Mouse (Mus musculus) midbrain, embryonic 13.5 days (tissue): ENCODE data around the gene Eif2ak2. TPM values are rescaled to one million over a fixed set of nuclear protein-coding genes. Genes with fewer than 3 reads are reported as not detected.
A peak's percentile ranks its signal among the peaks of the same experiment; 100 is the strongest.

Experiments used
- ATAC-seq: fragments of 200-750 bp; cut with Nextera tagmentation; 2 replicates; pipeline ENCODE4 v1.8.0; 2017; ENCODE audit warnings: mild to moderate bottlenecking, moderate TSS enrichment, moderate library complexity
- H3K27ac ChIP-seq: fragments of 300-500 bp; sonication (generic); 2 replicates; pipeline ENCODE4 v1.5.1; 2015; ENCODE audit warnings: inconsistent platforms, mild to moderate bottlenecking, moderate library complexity
- H3K27me3 ChIP-seq: fragments of 300-500 bp; sonication (generic); 2 replicates; pipeline ENCODE4 v1.6.1; 2015; ENCODE audit warnings: mild to moderate bottlenecking, inconsistent platforms
- H3K36me3 ChIP-seq: fragments of 300-500 bp; sonication (generic); 2 replicates; pipeline ENCODE4 v1.6.1; 2015; ENCODE audit warnings: mild to moderate bottlenecking, inconsistent platforms
- H3K4me1 ChIP-seq: fragments of 300-500 bp; sonication (generic); replicated peaks from 2 replicates; pipeline ENCODE4 v1.6.1; 2015; ENCODE audit warnings: inconsistent platforms
- H3K4me2 ChIP-seq: fragments of 300-500 bp; sonication (generic); replicated peaks from 2 replicates; pipeline ENCODE4 v1.6.1; 2015; ENCODE audit warnings: moderate library complexity, mild to moderate bottlenecking, inconsistent platforms
- H3K4me3 ChIP-seq: fragments of 300-500 bp; sonication (generic); replicated peaks from 2 replicates; pipeline ENCODE4 v1.5.1; 2015; ENCODE audit warnings: mild to moderate bottlenecking, inconsistent platforms
- H3K9ac ChIP-seq: fragments of 300-500 bp; sonication (generic); replicated peaks from 2 replicates; pipeline ENCODE4 v1.6.1; 2015; ENCODE audit warnings: mild to moderate bottlenecking, inconsistent platforms
- H3K9me3 ChIP-seq: fragments of 300-500 bp; sonication (generic); 2 replicates; pipeline ENCODE4 v1.6.1; 2016; ENCODE audit warnings: mild to moderate bottlenecking, inconsistent platforms
- WGBS: fragments of 180-500 bp; shearing (Covaris S2); methylation state at CpG from one replicate; pipeline ENCODE4 v1.1.7; 2015; 5-methylcytosine and 5-hydroxymethylcytosine counted together
- polyA plus RNA-seq: library from polyadenylated mRNA; unstranded; fragments of >200 nt; fragmentation: Nextera tagmentation; extraction: Ambion mirVana; gene quantifications from 2 replicates; pipeline ENCODE4 v1.2.1, GENCODE M21; 2015

Gene Eif2ak2
- polyA plus RNA-seq: 3.0 and 3.4 TPM in 2 replicates

DNA sequence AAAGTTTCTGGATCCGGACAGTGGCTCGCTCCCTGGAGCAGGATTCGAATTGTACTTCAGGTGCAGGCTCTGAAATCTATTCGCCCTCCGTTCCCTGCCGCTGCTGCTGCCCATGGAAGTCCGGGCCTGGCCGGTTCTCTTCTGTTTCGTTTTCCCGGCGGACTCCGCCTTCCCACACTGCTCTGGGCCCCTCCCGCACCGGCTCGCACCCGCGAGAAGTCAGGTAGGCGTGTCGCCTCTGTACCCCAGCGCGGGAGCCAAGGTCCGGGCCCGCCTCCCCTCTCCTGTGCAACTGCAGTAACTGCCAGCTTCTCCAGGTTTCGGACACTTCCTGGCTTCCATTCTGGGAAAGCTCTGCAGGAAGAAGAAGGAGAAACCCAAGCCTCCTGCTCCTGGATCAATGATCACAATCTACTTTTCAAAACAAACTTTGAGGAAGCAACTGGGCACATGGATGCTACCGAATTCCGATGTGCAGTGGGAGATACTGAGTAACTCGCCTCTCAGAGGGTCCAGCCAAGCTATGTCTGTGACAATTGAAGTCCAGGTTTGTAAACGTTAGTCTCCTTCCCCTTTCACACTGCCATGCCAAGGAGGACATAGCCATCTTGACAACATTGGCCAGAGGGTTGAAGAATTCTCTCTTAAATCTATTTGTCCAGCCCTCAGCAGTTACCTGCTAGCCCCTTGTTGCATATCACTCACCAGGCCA, at the start of gene Eif2ak2:
TSS of gene Eif2ak2 (minus strand) at position 173 of the 712 bp plus-strand sequence.
- peak within 1 kb of the TSS; percentile 44 for H3K4me3 ChIP-seq
- H3K9me3 ChIP-seq: no peaks in the 10 kb centered on the region
- H3K27me3 ChIP-seq: no peaks in the 10 kb centered on the region
- peak within 1 kb of the TSS; percentile 64 for H3K9ac ChIP-seq
- no peaks in the 10 kb centered on the region for H3K36me3 ChIP-seq
- WGBS: 3% methylated on average over 28 of the region's 28 CpGs
- ATAC-seq: peak; percentile 91
- peaks cover 14% of the 10 kb centered on the region for H3K4me1 ChIP-seq
- H3K27ac ChIP-seq: no peak within 1 kb of the TSS
- peak within 1 kb of the TSS; percentile 82 for H3K4me2 ChIP-seq

DNA sequence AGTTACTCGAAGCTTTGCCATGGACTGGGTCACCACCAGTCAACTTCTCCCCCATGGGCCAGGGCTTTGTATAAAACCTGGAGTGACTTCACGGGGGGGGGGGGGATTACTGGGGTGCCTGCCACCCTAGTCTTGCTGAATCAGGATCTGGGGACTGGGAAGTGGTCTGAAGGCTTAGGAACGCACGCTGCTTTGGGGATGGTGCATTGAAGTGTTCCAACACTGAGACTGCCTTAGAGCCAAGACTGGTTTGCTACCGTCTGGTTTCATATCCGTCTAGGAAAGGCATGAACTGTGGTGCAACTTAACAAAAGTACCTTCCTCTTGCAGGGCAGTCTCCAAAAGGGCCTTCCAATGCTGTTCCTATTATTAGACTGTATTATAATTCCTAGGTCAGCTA, 35.3 kb upstream of the Eif2ak2 start:
- H3K36me3 ChIP-seq: peaks cover 36% of the 10 kb centered on the region
- no peaks in the 10 kb centered on the region for H3K9me3 ChIP-seq
- H3K4me3 ChIP-seq: peak overlapping the region; percentile 71; the same call in 1 of the 2 replicates
- H3K4me1 ChIP-seq: peaks cover 27% of the 10 kb centered on the region
- 0 out of 2 replicates have a peak overlapping the region, but pooled peaks have one; percentile 84 for H3K9ac ChIP-seq
- no peaks in the 10 kb centered on the region for H3K27me3 ChIP-seq
- peak overlapping the region; percentile 74 for H3K4me2 ChIP-seq
- no peak for ATAC-seq
- 46% methylated on average over 6 of the region's 6 CpGs for whole genome bisulfite sequencing
- H3K27ac ChIP-seq: no peak overlapping the region

DNA sequence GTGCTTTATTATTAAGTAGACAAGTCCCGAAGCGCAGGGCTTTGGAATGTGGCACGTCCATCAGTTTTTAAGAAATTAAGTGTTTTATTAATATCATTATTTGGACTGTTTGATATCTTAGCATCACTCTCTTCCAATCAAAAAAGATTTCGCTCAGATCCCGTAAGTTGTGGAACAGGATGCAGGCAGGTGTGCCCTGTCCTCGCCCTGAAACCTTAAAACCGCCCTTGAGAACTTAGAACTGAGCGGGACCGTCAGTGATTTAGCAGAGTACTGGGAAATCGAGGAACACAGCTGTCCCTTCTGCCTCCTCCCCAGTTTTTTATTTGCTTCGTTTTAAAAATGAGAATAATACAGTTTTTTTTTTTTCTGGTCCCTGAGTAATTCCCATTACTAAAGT, 34.5 kb upstream of the Eif2ak2 start:
- peaks cover 29% of the 10 kb centered on the region for H3K36me3 ChIP-seq
- H3K4me3 ChIP-seq: peak overlapping the region; percentile 71
- no peaks in the 10 kb centered on the region for H3K27me3 ChIP-seq
- H3K9me3 ChIP-seq: no peaks in the 10 kb centered on the region
- peak overlapping the region; percentile 74 for H3K4me2 ChIP-seq
- peak; percentile 12; the same call in 1 of the 2 replicates for ATAC-seq
- H3K9ac ChIP-seq: peak overlapping the region; percentile 84
- H3K4me1 ChIP-seq: peaks cover 27% of the 10 kb centered on the region
- 3% methylated on average over 11 of the region's 11 CpGs for WGBS
- peak overlapping the region; percentile 84 for H3K27ac ChIP-seq

DNA sequence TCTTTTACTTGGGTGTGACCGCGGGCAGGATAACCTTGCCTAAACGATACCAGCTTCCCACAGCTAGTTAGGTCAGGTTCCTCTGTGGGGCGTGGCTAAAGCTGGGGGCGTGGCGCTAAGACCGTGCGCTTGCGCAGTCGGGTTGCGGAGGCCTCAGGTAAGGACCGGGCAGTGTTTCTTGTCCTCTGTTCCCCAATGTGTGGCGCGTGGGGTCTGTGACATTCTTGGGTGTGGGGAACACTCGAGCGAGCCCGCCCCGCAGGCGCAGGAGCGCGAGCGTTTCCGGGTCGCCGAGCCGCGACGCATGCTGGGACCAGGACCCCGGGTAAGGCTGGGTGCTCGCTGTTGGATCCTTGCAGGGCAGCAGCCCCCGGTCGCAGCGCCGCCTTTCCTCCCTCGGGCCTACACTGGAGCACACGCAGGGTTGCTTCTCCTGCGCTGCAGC, 34.0 kb upstream of the Eif2ak2 start, which contains the start of gene Cebpzos:
TSS of gene Cebpzos (plus strand) at position 132 of the 445 bp plus-strand sequence.
- Histone ChIP-seq H3K9ac (peak within 1 kb of the TSS; percentile 84), H3K9me3 (no peaks in the 10 kb centered on the region), H3K4me2 (peak within 1 kb of the TSS; percentile 74), H3K4me3 (peak within 1 kb of the TSS; percentile 71), H3K36me3 (peaks cover 24% of the 10 kb centered on the region), H3K27me3 (no peaks in the 10 kb centered on the region), H3K27ac (peak within 1 kb of the TSS; percentile 84), H3K4me1 (peaks cover 27% of the 10 kb centered on the region)
- peak; percentile 97 for ATAC-seq
- WGBS: under 1% methylated on average over 37 of the region's 37 CpGs

DNA sequence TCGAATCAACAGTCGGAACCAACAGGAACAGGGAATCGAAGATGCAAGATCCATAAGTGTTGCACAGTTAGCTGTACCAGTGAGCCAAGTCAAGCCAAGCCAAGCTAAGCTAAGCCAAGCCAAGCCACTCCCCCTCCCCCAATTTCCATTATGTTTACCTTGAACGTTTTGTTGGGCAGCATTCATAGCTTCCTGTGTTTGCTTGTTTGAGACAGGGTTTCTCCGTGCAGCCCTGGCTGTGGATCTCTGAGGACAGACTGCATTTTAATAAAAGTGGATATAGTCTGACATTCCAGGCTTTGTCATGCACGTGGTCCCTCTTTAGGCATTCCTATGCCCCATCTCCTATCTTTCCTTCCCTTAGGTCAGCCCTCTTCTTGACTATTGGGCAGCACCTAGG, 33.4 kb upstream of the Eif2ak2 start:
- Histone ChIP-seq H3K27ac (peak overlapping the region; percentile 84), H3K4me1 (peaks cover 27% of the 10 kb centered on the region), H3K36me3 (peaks cover 20% of the 10 kb centered on the region), H3K4me3 (peak overlapping the region; percentile 71), H3K27me3 (no peaks in the 10 kb centered on the region), H3K4me2 (peak overlapping the region; percentile 74), H3K9me3 (no peaks in the 10 kb centered on the region), H3K9ac (peak overlapping the region; percentile 84)
- peak; percentile 32 for ATAC-seq
- WGBS: 56% methylated on average over 6 of the region's 6 CpGs

GRCm38 (mm10) chr17:78913921-78914320, 31.5 kb upstream of the Eif2ak2 start:
- WGBS: 75% methylated on average over 3 of the region's 3 CpGs
- no peak for ATAC-seq
- H3K9me3 ChIP-seq: no peaks in the 10 kb centered on the region
- H3K4me1 ChIP-seq: peaks cover 27% of the 10 kb centered on the region
- no peak overlapping the region for H3K27ac ChIP-seq
- H3K4me2 ChIP-seq: no peak overlapping the region
- no peak overlapping the region for H3K4me3 ChIP-seq
- H3K36me3 ChIP-seq: peaks cover 6% of the 10 kb centered on the region; the same call in 1 of the 2 replicates
- H3K9ac ChIP-seq: no peak overlapping the region
- no peaks in the 10 kb centered on the region for H3K27me3 ChIP-seq

- WGBS: 34% methylated on average over 6 of the region's 6 CpGs
Observed at GRCm38 (mm10) chr17:78912861-78913281, 30.5 kb upstream of the Eif2ak2 start.

DNA sequence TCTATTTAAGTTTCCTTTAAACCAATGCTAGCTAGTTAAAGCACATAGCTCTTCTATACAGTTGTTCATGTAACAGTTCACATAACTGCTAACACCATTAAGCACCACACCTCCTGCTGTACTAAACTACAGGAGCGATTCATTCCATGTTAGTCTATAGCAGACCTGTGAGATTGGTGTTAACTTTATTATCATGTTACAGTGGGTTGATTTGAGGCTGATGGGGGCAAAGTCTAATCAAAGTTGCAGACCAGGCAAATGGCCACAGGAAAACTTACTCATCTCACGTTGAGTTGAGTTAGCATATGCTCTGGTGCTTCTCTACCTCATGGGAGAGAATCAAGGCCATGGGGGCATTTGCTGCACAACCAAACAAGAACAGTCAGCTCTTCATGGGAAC, 27.0 kb upstream of the Eif2ak2 start:
- Histone ChIP-seq H3K4me3 (no peak overlapping the region), H3K9ac (no peak overlapping the region), H3K27ac (no peak overlapping the region), H3K27me3 (no peaks in the 10 kb centered on the region), H3K36me3 (no peaks in the 10 kb centered on the region), H3K4me1 (peaks cover 7% of the 10 kb centered on the region), H3K4me2 (no peak overlapping the region), H3K9me3 (no peaks in the 10 kb centered on the region)
- WGBS: 80% methylated on average over 2 of the region's 2 CpGs
- ATAC-seq: no peak

More at GRCm38 (mm10) chr17:78912861-78913281, 30.5 kb upstream of the Eif2ak2 start:
- Histone ChIP-seq H3K9me3 (no peaks in the 10 kb centered on the region), H3K4me2 (peak overlapping the region; percentile 54), H3K4me3 (peak overlapping the region; percentile 40), H3K9ac (peak overlapping the region; percentile 46; the same call in 1 of the 2 replicates), H3K4me1 (peaks cover 24% of the 10 kb centered on the region), H3K27me3 (no peaks in the 10 kb centered on the region), H3K36me3 (no peaks in the 10 kb centered on the region), H3K27ac (peak overlapping the region; percentile 51; the same call in 1 of the 2 replicates)
- peak; percentile 48 for ATAC-seq

GRCm38 (mm10) chr17:78906892-78907291, 24.5 kb upstream of the Eif2ak2 start, which contains the start of gene Sult6b1:
Gene Sult6b1, minus strand, starts transcription at chr17:78906992.
- WGBS: 84% methylated on average over 5 of the region's 5 CpGs
- H3K27ac ChIP-seq: no peak within 1 kb of the TSS
- H3K36me3 ChIP-seq: no peaks in the 10 kb centered on the region
- no peak for ATAC-seq
- H3K27me3 ChIP-seq: no peaks in the 10 kb centered on the region
- H3K9me3 ChIP-seq: no peaks in the 10 kb centered on the region
- no peak within 1 kb of the TSS for H3K4me3 ChIP-seq
- no peak within 1 kb of the TSS for H3K4me2 ChIP-seq
- no peaks in the 10 kb centered on the region for H3K4me1 ChIP-seq
- no peak within 1 kb of the TSS for H3K9ac ChIP-seq

GRCm38 (mm10) chr17:78903158-78903557, 20.8 kb upstream of the Eif2ak2 start:
- H3K27ac ChIP-seq: no peak overlapping the region
- no peaks in the 10 kb centered on the region for H3K9me3 ChIP-seq
- H3K36me3 ChIP-seq: no peaks in the 10 kb centered on the region
- H3K4me2 ChIP-seq: no peak overlapping the region
- no peak overlapping the region for H3K4me3 ChIP-seq
- no peaks in the 10 kb centered on the region for H3K4me1 ChIP-seq
- no peak overlapping the region for H3K9ac ChIP-seq
- ATAC-seq: no peak
- 87% methylated on average over 2 of the region's 2 CpGs for WGBS
- H3K27me3 ChIP-seq: no peaks in the 10 kb centered on the region

- 0 out of 2 replicates have a peak, but pooled peaks cover 5% of the 10 kb centered on the region for H3K4me1 ChIP-seq
- H3K9ac ChIP-seq: no peak overlapping the region; the same call in 1 of the 2 replicates
- no peak overlapping the region for H3K27ac ChIP-seq
- no peak overlapping the region for H3K4me3 ChIP-seq
- 40% methylated on average over 8 of the region's 8 CpGs for WGBS
- no peak overlapping the region for H3K4me2 ChIP-seq
- H3K27me3 ChIP-seq: no peaks in the 10 kb centered on the region
- no peaks in the 10 kb centered on the region for H3K36me3 ChIP-seq
- no peaks in the 10 kb centered on the region for H3K9me3 ChIP-seq
- ATAC-seq: 0 out of 2 replicates have a peak, but pooled peaks have one; percentile 30
Observed at GRCm38 (mm10) chr17:78895394-78895793, 13.0 kb upstream of the Eif2ak2 start.

GRCm38 (mm10) chr17:78894991-78895390, 12.6 kb upstream of the Eif2ak2 start:
- Histone ChIP-seq H3K4me3 (no peak overlapping the region), H3K9me3 (no peaks in the 10 kb centered on the region), H3K4me2 (no peak overlapping the region), H3K4me1 (0 out of 2 replicates have a peak, but pooled peaks cover 5% of the 10 kb centered on the region), H3K27ac (no peak overlapping the region), H3K36me3 (no peaks in the 10 kb centered on the region), H3K27me3 (no peaks in the 10 kb centered on the region), H3K9ac (no peak overlapping the region)
- WGBS: 89% methylated on average over 7 of the region's 7 CpGs
- ATAC-seq: no peak
